In the genomic region with DNA sequence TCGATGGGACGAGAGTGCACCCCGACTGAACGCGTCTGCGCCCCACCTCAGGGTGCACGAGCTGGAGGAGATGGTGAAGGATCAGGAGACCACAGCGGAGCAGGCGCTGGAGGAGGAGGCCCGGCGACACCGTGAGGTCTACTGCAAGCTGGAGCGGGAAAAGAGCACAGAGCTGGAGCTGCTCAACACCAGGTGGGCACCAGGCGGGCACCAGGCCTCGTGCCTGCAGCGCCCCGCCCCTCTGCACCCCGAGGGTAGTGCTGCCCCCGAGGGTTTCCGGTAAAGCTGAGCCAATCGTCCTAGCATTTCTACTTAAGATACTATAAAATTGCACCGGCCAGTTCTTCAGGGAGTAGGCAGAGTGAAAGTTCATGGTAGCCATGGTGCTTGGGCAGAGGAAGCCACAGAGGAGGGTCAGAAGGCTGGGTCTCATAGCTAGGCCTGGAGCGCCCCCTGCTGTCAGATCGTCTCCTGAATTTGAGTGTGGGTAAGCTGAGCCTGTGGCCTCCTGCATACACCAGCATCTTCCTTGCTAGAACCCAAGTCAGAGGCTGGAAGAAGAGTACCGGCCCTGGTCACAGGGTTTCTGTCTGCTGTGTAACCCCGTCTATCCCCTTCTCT, we compare ENCODE assay signal across 9 mouse cellular contexts.
DNase-seq lines count a peak whose midpoint lies in the region; ATAC-seq and TF ChIP-seq lines count a peak whose summit lies in the region.
"Had no signal": no experiment of that assay in that cellular context is flagged by ENCODE, and none has a peak within 500 bp of the region (broad histone marks: within the 10 kb centered on the region; RNA-seq: fewer than 3 reads in every experiment).

No protein-coding gene starts in this region.

- no peak overlapping the region for H3K27ac ChIP-seq in forebrain, embryonic 15.5 days (replicated peaks)
- H3K27ac ChIP-seq in hindbrain, embryonic 10.5 days, result peak overlapping the region; percentile 46; the same call in 1 of the 2 replicates
- H3K27ac ChIP-seq in lung, postnatal 0 days (ENCODE audit: low read length), result no peak overlapping the region
- H3K27ac ChIP-seq: heart, embryonic 15.5 days had no signal

- 63% methylated on average over 26 of the region's 26 CpGs for WGBS in forebrain, embryonic 15.5 days
- 67% methylated on average over 26 of the region's 26 CpGs for WGBS in hindbrain, embryonic 10.5 days
- WGBS in lung, postnatal 0 days, result 62% methylated on average over 26 of the region's 26 CpGs

- DNase-seq in ES-CJ7 (ENCODE audit: low read depth, low spot score), result peak; percentile 90
- DNase-seq in cerebellum, adult 11 months, result peak; percentile 86
- peak; percentile 90 for DNase-seq in hindbrain, embryonic 10.5 days (ENCODE audit: low spot score)
- peak; percentile 77 to 94 for DNase-seq in layer of hippocampus, adult 8-10 months (ENCODE audit: low spot score in 2 of 2)
- peak; percentile 89 for DNase-seq in lung, postnatal 0 days (ENCODE audit: low spot score)
- DNase-seq in ovary, postnatal 14 days (ENCODE audit: low spot score), result peak; percentile 93
- peak; percentile 72 to 95 for DNase-seq in thymus, postnatal 10 days (ENCODE audit: low spot score in 2 of 2)

- no peaks in the 10 kb centered on the region for H3K9me3 ChIP-seq in forebrain, embryonic 15.5 days
- no peaks in the 10 kb centered on the region for H3K9me3 ChIP-seq in hindbrain, embryonic 10.5 days
- H3K9me3 ChIP-seq in lung, postnatal 0 days (ENCODE audit: low read length), result no peaks in the 10 kb centered on the region
- H3K9me3 ChIP-seq: heart, embryonic 15.5 days had no signal

- H3K9ac ChIP-seq in forebrain, embryonic 15.5 days (replicated peaks), result no peak overlapping the region
- no peak overlapping the region for H3K9ac ChIP-seq in lung, postnatal 0 days (replicated peaks; ENCODE audit: low read depth)
- H3K9ac ChIP-seq: heart, embryonic 15.5 days had no signal

- H3K4me3 ChIP-seq in forebrain, embryonic 15.5 days, result no peak overlapping the region
- no peak overlapping the region for H3K4me3 ChIP-seq in hindbrain, embryonic 10.5 days
- H3K4me3 ChIP-seq in lung, postnatal 0 days (ENCODE audit: low read depth, low read length), result no peak overlapping the region
- H3K4me3 ChIP-seq: heart, embryonic 15.5 days had no signal

- peak; percentile 96 for TF ChIP-seq CTCF in lung, postnatal 0 days (IDR thresholded peaks at IDR 0.05)

- TF ChIP-seq EP300 in lung, postnatal 0 days (IDR thresholded peaks at IDR 0.05), result no peak

- no peaks in the 10 kb centered on the region for H3K27me3 ChIP-seq in forebrain, embryonic 15.5 days
- H3K27me3 ChIP-seq in hindbrain, embryonic 10.5 days (ENCODE audit: insufficient read depth, poor library complexity, severe bottlenecking), result no peaks in the 10 kb centered on the region
- H3K27me3 ChIP-seq in lung, postnatal 0 days (replicated peaks; ENCODE audit: insufficient read depth, low read length), result no peaks in the 10 kb centered on the region

- H3K4me1 ChIP-seq in forebrain, embryonic 15.5 days, result no peaks in the 10 kb centered on the region
- H3K4me1 ChIP-seq in hindbrain, embryonic 10.5 days (replicated peaks), result peaks cover 12% of the 10 kb centered on the region
- no peaks in the 10 kb centered on the region for H3K4me1 ChIP-seq in lung, postnatal 0 days (ENCODE audit: insufficient read depth, low read depth, low read length)

- ATAC-seq in forebrain, embryonic 15.5 days (replicated peaks), result peak; percentile 72
- ATAC-seq in lung, postnatal 0 days, result peak; percentile 85

- H3K4me2 ChIP-seq in forebrain, embryonic 15.5 days (replicated peaks), result no peak overlapping the region
- H3K4me2 ChIP-seq in lung, postnatal 0 days (replicated peaks; ENCODE audit: low read depth, low read length), result no peak overlapping the region
- H3K4me2 ChIP-seq: heart, embryonic 15.5 days had no signal

- H3K36me3 ChIP-seq in forebrain, embryonic 15.5 days, result peaks cover 19% of the 10 kb centered on the region
- peaks cover 79% of the 10 kb centered on the region for H3K36me3 ChIP-seq in hindbrain, embryonic 10.5 days
- no peaks in the 10 kb centered on the region for H3K36me3 ChIP-seq in lung, postnatal 0 days (ENCODE audit: insufficient read depth, low read length)
- H3K36me3 ChIP-seq: heart, embryonic 15.5 days had no signal
